10 mouse cellular contexts compared by ENCODE assay signal in genomic region chr5:24752175-24752498, GRCm38 (mm10). TPM values are rescaled to one million over a fixed set of nuclear protein-coding genes. Genes with fewer than 3 reads are reported as not detected.
DNase-seq lines count a peak whose midpoint lies in the region; ATAC-seq and TF ChIP-seq lines count a peak whose summit lies in the region.
"Had no signal": no experiment of that assay in that cellular context is flagged by ENCODE, and none has a peak within 500 bp of the region (broad histone marks: within the 10 kb centered on the region; RNA-seq: fewer than 3 reads in every experiment).

No protein-coding gene starts in this region.

- WGBS in heart, embryonic 10.5 days = 0% methylated on average over 2 of the region's 2 CpGs

- 0 out of 2 replicates have a peak overlapping the region, but pooled peaks have one; percentile 92 for H3K9ac ChIP-seq in ES-Bruce4 (ENCODE audit: low read depth, poor library complexity, severe bottlenecking)

- H3K27me3 ChIP-seq in heart, embryonic 10.5 days (ENCODE audit: insufficient read depth, poor library complexity, severe bottlenecking) = no peaks in the 10 kb centered on the region
- no peaks in the 10 kb centered on the region for H3K27me3 ChIP-seq in ES-Bruce4 (ENCODE audit: control insufficient read depth, insufficient read depth, low read length, poor library complexity, severe bottlenecking)

- no peak for TF ChIP-seq EP300 in ES-Bruce4 (IDR thresholded peaks at IDR 0.05; ENCODE audit: insufficient read depth, low read depth, low read length)

- no peak for TF ChIP-seq POLR2A in ES-Bruce4 (IDR thresholded peaks at IDR 0.05; ENCODE audit: insufficient read depth, low read length)

- H3K36me3 ChIP-seq in heart, embryonic 10.5 days = no peaks in the 10 kb centered on the region
- no peaks in the 10 kb centered on the region for H3K36me3 ChIP-seq in ES-Bruce4 (ENCODE audit: control insufficient read depth, insufficient read depth, low read length, poor library complexity, severe bottlenecking)

- no peak for DNase-seq in heart, embryonic 10.5 days (ENCODE audit: low spot score)
- no peak for DNase-seq in heart, adult 8-10 months (ENCODE audit: low spot score)
- no peak for DNase-seq in cerebellum, adult 9-11 months
- DNase-seq in cerebellum, postnatal 36 days = no peak

- ATAC-seq in granulocyte monocyte progenitor cell, adult 5-6 weeks (replicated peaks; ENCODE audit: poor library complexity, severe bottlenecking) = peak; percentile 57
- ATAC-seq in megakaryocyte, adult 5-6 weeks (ENCODE audit: poor library complexity, severe bottlenecking) = peak; percentile 33
- ATAC-seq in CD4-positive, CD25-positive, alpha-beta regulatory T cell, adult 4 months = no peak

- no peaks in the 10 kb centered on the region for H3K9me3 ChIP-seq in heart, embryonic 10.5 days
- no peaks in the 10 kb centered on the region for H3K9me3 ChIP-seq in ES-Bruce4 (replicated peaks; ENCODE audit: control insufficient read depth, insufficient read depth, low read length, poor library complexity, severe bottlenecking)

- peaks cover 88% of the 10 kb centered on the region for H3K4me1 ChIP-seq in heart, embryonic 10.5 days
- peaks cover 5% of the 10 kb centered on the region for H3K4me1 ChIP-seq in ES-Bruce4 (ENCODE audit: control insufficient read depth, insufficient read depth, low read length)

- TF ChIP-seq CTCF in ES-Bruce4 (IDR thresholded peaks at IDR 0.05; ENCODE audit: low read depth, low read length) = no peak

- peak overlapping the region; percentile 97 for H3K27ac ChIP-seq in heart, embryonic 10.5 days
- peak overlapping the region; percentile 86 for H3K27ac ChIP-seq in ES-Bruce4 (ENCODE audit: insufficient read depth, low read length)

- H3K4me3 ChIP-seq in heart, embryonic 10.5 days = peak overlapping the region; percentile 72
- H3K4me3 ChIP-seq in ES-Bruce4 (ENCODE audit: low read depth, low read length) = peak overlapping the region; percentile 89

RNA-seq across cellular contexts. Expression of gene Crygn, which starts 5.7 kb away (rescaled TPM):
- polyA plus RNA-seq in heart, embryonic 10.5 days (2016; fragmentation: Nextera tagmentation; extraction: Ambion mirVana) = 2.7 and 4.1 TPM in 2 replicates
- total RNA-seq in heart, adult 8-10 months (2022) = not detected
- 8.2 TPM in 1 of 2 replicates, not detected in the other for polyA plus RNA-seq in ES-Bruce4 (2011; ENCODE audit: insufficient read depth, insufficient read length, low read depth, missing spikeins)
- not detected in 2 replicates for total RNA-seq in granulocyte monocyte progenitor cell, adult 5-6 weeks (2014; fragmentation: Nextera tagmentation)
- total RNA-seq in granulocyte monocyte progenitor cell, adult 5-6 weeks (2017) = not detected in 2 replicates
- 2.3 and 3.7 TPM in 2 replicates for total RNA-seq in megakaryocyte, adult 5-6 weeks (2015)
- not detected in 2 replicates for total RNA-seq in megakaryocyte, adult 5-6 weeks (2017)
- polyA plus RNA-seq in CD4-positive, CD25-positive, alpha-beta regulatory T cell, adult 4 months (2017; shearing (Covaris generic)) = 1 to 10 TPM in 1 of 2 experiments, not detected in 1; 1.8 TPM
- total RNA-seq: left cerebral cortex, postnatal 36 days had no signal
- polyA plus RNA-seq: C2C12 had no signal

RNA-seq across cellular contexts. Expression of gene Wdr86, which starts 21.6 kb away (rescaled TPM):
- 14.0 and 29.3 TPM in 2 replicates for polyA plus RNA-seq in heart, embryonic 10.5 days (2016; fragmentation: Nextera tagmentation; extraction: Ambion mirVana)
- total RNA-seq in heart, adult 8-10 months (2022) = 1 to 10 TPM in 1 of 4 experiments, under 1 TPM in 3; 0.16 to 1.2 (median 0.60) TPM
- polyA plus RNA-seq in ES-Bruce4 (2011; ENCODE audit: insufficient read depth, insufficient read length, low read depth, missing spikeins) = 10.3 and 11.3 TPM in 2 replicates
- 1.5 and 2.2 TPM in 2 replicates for total RNA-seq in granulocyte monocyte progenitor cell, adult 5-6 weeks (2014; fragmentation: Nextera tagmentation)
- total RNA-seq in granulocyte monocyte progenitor cell, adult 5-6 weeks (2017) = not detected in 2 replicates
- total RNA-seq in megakaryocyte, adult 5-6 weeks (2015) = 0.18 TPM in 1 of 2 replicates, not detected in the other
- 0.12 and 0.55 TPM in 2 replicates for total RNA-seq in megakaryocyte, adult 5-6 weeks (2017)
- under 1 TPM; 0.39 to 0.91 TPM for polyA plus RNA-seq in CD4-positive, CD25-positive, alpha-beta regulatory T cell, adult 4 months (2017; shearing (Covaris generic))
- polyA plus RNA-seq: C2C12 had no signal
